Mouse (Mus musculus): Measurements from ENCODE around the gene Tekt3.

DNA sequence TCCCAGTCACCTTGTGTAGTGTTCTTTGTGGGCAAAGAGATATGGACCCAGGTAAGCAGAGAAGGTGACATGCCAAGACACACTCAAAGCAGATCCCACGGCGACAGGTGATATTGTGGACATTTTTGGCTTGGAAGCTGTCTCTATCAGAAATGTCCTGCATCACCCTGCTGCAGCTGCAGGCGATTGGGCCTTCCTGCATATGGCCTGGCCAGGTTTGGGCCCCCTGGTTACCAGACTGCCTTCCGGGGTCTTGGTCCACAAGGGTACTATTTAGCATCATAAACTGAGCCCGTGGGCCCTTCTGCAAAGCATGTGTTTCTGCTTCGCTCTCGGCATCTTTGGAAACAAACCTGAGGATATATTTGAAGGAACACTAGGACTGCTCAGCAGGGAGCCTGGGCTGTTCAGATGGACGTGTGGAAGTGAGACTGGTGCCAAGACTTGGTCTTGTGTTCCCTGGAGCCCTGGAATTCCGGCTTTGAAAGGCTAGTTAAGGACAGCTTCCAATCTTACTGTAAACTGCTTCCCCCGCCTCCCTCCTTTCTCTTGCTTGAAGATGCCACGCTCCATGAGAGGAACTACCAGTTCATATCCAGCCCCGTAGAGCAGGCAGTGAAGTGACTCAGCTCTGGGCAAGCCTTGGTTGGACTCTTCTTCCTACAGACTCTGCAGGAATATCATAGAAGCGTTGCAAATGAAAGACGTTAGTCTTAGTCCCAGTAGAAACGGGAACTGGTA lies 73.5 kb downstream of the Tekt3 start:
- TF ChIP-seq CTCF (IDR thresholded peaks at IDR 0.05; ENCODE audit: borderline replicate concordance, control insufficient read depth, extremely low read depth, insufficient read depth, low read length, poor library complexity) (no peak), POLR2A (IDR thresholded peaks at IDR 0.05; ENCODE audit: control insufficient read depth, extremely low read depth, insufficient read depth, low read length, poor library complexity) (no peak)

Data from thymus, adult 2 months (tissue).